ENCODE assay signal across 10 mouse cellular contexts in genomic region chr1:125663104-125663503, GRCm38 (mm10). TPM values are rescaled to one million over a fixed set of nuclear protein-coding genes. Genes with fewer than 3 reads are reported as not detected.
DNase-seq lines count a peak whose midpoint lies in the region; ATAC-seq and TF ChIP-seq lines count a peak whose summit lies in the region.
"Had no signal": no experiment of that assay in that cellular context is flagged by ENCODE, and none has a peak within 500 bp of the region (broad histone marks: within the 10 kb centered on the region; RNA-seq: fewer than 3 reads in every experiment).

No protein-coding gene starts in this region.

- peak overlapping the region; percentile 24 to 68; a peak in 3 of 4 replicates for H3K27ac ChIP-seq in heart, embryonic 14.5 days (replicated peaks in 1 of 2; ENCODE audit: control insufficient read depth in 1 of 2, insufficient read depth in 1 of 2, low read depth in 2 of 2, low read length in 2 of 2)
- H3K27ac ChIP-seq in liver, adult 2 months (replicated peaks; ENCODE audit: insufficient read depth, low read depth, low read length): no peak overlapping the region
- no peak overlapping the region for H3K27ac ChIP-seq in thymus, adult 2 months (ENCODE audit: control insufficient read depth, insufficient read depth, low read length)
- H3K27ac ChIP-seq in forebrain, embryonic 13.5 days: no peak overlapping the region
- H3K27ac ChIP-seq in gastrocnemius, adult 2 months: no peak overlapping the region
- H3K27ac ChIP-seq: limb, embryonic 13.5 days had no signal

- no peaks in the 10 kb centered on the region for H3K9me3 ChIP-seq in heart, embryonic 14.5 days (ENCODE audit: control insufficient read depth, low read length)
- H3K9me3 ChIP-seq in forebrain, embryonic 13.5 days (replicated peaks): no peaks in the 10 kb centered on the region
- H3K9me3 ChIP-seq: limb, embryonic 13.5 days had no signal

- H3K4me3 ChIP-seq in heart, embryonic 14.5 days (ENCODE audit: control insufficient read depth in 1 of 2, insufficient read depth in 1 of 2, low read depth in 1 of 2, low read length in 2 of 2): no peak overlapping the region
- H3K4me3 ChIP-seq in liver, adult 2 months (ENCODE audit: insufficient read depth, low read depth, low read length): no peak overlapping the region
- H3K4me3 ChIP-seq in thymus, adult 2 months (ENCODE audit: control insufficient read depth, insufficient read depth, low read length): no peak overlapping the region
- no peak overlapping the region for H3K4me3 ChIP-seq in forebrain, embryonic 13.5 days
- H3K4me3 ChIP-seq in gastrocnemius, adult 2 months: no peak overlapping the region
- H3K4me3 ChIP-seq: limb, embryonic 13.5 days had no signal

- peak; percentile 49 for DNase-seq in adrenal gland, adult 2 months
- no peak for DNase-seq in adrenal gland, postnatal 4 days (ENCODE audit: low spot score in 2 of 2)
- DNase-seq in liver, adult 2 months (ENCODE audit: extremely low read depth, low read depth, low spot score): peak; percentile 31
- peak; percentile 40 for DNase-seq in ovary, postnatal 36 days (ENCODE audit: low spot score)
- DNase-seq in thymus, adult 2 months: no peak
- DNase-seq in gastrocnemius, adult 2 months: no peak

- no peaks in the 10 kb centered on the region for H3K79me2 ChIP-seq in liver, adult 2 months (ENCODE audit: control insufficient read depth, insufficient read depth, low read length)

- H3K27me3 ChIP-seq in heart, embryonic 14.5 days (ENCODE audit: control insufficient read depth, insufficient read depth, low read length): no peaks in the 10 kb centered on the region
- no peaks in the 10 kb centered on the region for H3K27me3 ChIP-seq in liver, adult 2 months (ENCODE audit: control insufficient read depth, insufficient read depth, low read length)
- H3K27me3 ChIP-seq in thymus, adult 2 months (ENCODE audit: control insufficient read depth, insufficient read depth, low read length): no peaks in the 10 kb centered on the region
- no peaks in the 10 kb centered on the region for H3K27me3 ChIP-seq in forebrain, embryonic 13.5 days
- H3K27me3 ChIP-seq: limb, embryonic 13.5 days had no signal

- intact Hi-C loops in gastrocnemius, adult 2 months (cut with DNase I): no loop called here

- no peaks in the 10 kb centered on the region for H3K36me3 ChIP-seq in heart, embryonic 14.5 days (ENCODE audit: control insufficient read depth, insufficient read depth, low read length)
- H3K36me3 ChIP-seq in liver, adult 2 months (ENCODE audit: control insufficient read depth, insufficient read depth, low read length): no peaks in the 10 kb centered on the region
- no peaks in the 10 kb centered on the region for H3K36me3 ChIP-seq in thymus, adult 2 months (ENCODE audit: control insufficient read depth, insufficient read depth, low read length)
- no peaks in the 10 kb centered on the region for H3K36me3 ChIP-seq in forebrain, embryonic 13.5 days (ENCODE audit: poor library complexity, severe bottlenecking)
- H3K36me3 ChIP-seq: limb, embryonic 13.5 days had no signal

- no peak overlapping the region for H3K4me2 ChIP-seq in heart, embryonic 14.5 days (ENCODE audit: low read length)
- no peak overlapping the region for H3K4me2 ChIP-seq in forebrain, embryonic 13.5 days
- H3K4me2 ChIP-seq: limb, embryonic 13.5 days had no signal

- H3K9ac ChIP-seq in heart, embryonic 14.5 days (ENCODE audit: low read length): no peak overlapping the region
- no peak overlapping the region for H3K9ac ChIP-seq in liver, adult 2 months (ENCODE audit: low read depth, low read length)
- no peak overlapping the region for H3K9ac ChIP-seq in forebrain, embryonic 13.5 days
- H3K9ac ChIP-seq: limb, embryonic 13.5 days had no signal

- ATAC-seq in heart, embryonic 14.5 days (ENCODE audit: insufficient number of reproducible peaks, insufficient read depth, low FRiP score, low read depth): peak; percentile 71
- ATAC-seq in forebrain, embryonic 13.5 days: no peak

- WGBS in heart, embryonic 14.5 days: 17% methylated on average over 4 of the region's 4 CpGs
- 32% methylated on average over 4 of the region's 4 CpGs for WGBS in liver, adult 2 months
- 29% methylated on average over 4 of the region's 4 CpGs for WGBS in thymus, adult 2 months
- WGBS in forebrain, embryonic 13.5 days: 86% methylated on average over 4 of the region's 4 CpGs

- TF ChIP-seq POLR2A in liver, adult 2 months (IDR thresholded peaks at IDR 0.05; ENCODE audit: extremely low read depth, insufficient read depth, low read length): no peak
- TF ChIP-seq POLR2A in thymus, adult 2 months (IDR thresholded peaks at IDR 0.05; ENCODE audit: control insufficient read depth, extremely low read depth, insufficient read depth, low read length, poor library complexity): no peak

- TF ChIP-seq CTCF in liver, adult 2 months (IDR thresholded peaks at IDR 0.05; ENCODE audit: low read depth, low read length): no peak
- no peak for TF ChIP-seq CTCF in thymus, adult 2 months (IDR thresholded peaks at IDR 0.05; ENCODE audit: borderline replicate concordance, control insufficient read depth, extremely low read depth, insufficient read depth, low read length, poor library complexity)
- no peak for TF ChIP-seq CTCF in gastrocnemius, adult 2 months (IDR thresholded peaks at IDR 0.05)

- peaks cover 3 to 12% of the 10 kb centered on the region in 2 experiments for H3K4me1 ChIP-seq in heart, embryonic 14.5 days (ENCODE audit: control insufficient read depth in 2 of 2, insufficient read depth in 2 of 2, low read length in 2 of 2)
- H3K4me1 ChIP-seq in liver, adult 2 months (ENCODE audit: control insufficient read depth, insufficient read depth, low read length): no peaks in the 10 kb centered on the region
- H3K4me1 ChIP-seq in thymus, adult 2 months (replicated peaks; ENCODE audit: control insufficient read depth, insufficient read depth, low read length): no peaks in the 10 kb centered on the region
- H3K4me1 ChIP-seq in forebrain, embryonic 13.5 days: no peaks in the 10 kb centered on the region
- H3K4me1 ChIP-seq: limb, embryonic 13.5 days had no signal

RNA-seq across cellular contexts. Expression of gene Gpr39, which starts 13.7 kb away (rescaled TPM):
- total RNA-seq in adrenal gland, adult 2 months (2021): under 1 TPM in 1 of 2 experiments, not detected in 1; 0.52 TPM
- 0.08 and 0.25 TPM in 2 replicates for polyA plus RNA-seq in adrenal gland, adult 2 months (2012; rRNA removed)
- total RNA-seq in adrenal gland, postnatal 4 days (2021): 1 to 10 TPM in 1 of 2 experiments, under 1 TPM in 1; 0.51 to 1.1 TPM
- polyA plus RNA-seq in heart, embryonic 14.5 days (2014; fragmentation: Nextera tagmentation; extraction: Ambion mirVana): 1.2 and 1.6 TPM in 2 replicates
- total RNA-seq in liver, adult 2 months (2014; rRNA removed): 3.6 and 3.7 TPM in 2 replicates
- polyA plus RNA-seq in liver, adult 2 months (2012; rRNA removed): 5.2 and 5.7 TPM in 2 replicates
- 0.20 and 0.57 TPM in 2 replicates for polyA plus RNA-seq in thymus, adult 2 months (2012; rRNA removed)
- polyA plus RNA-seq in forebrain, embryonic 13.5 days (2015; fragmentation: Nextera tagmentation; extraction: Ambion mirVana): 0.08 TPM in 1 of 2 replicates, not detected in the other
- not detected for total RNA-seq in gastrocnemius, adult 2 months (2021)
- total RNA-seq: neutrophil, adult 5-6 weeks had no signal
- polyA plus RNA-seq: limb, embryonic 13.5 days had no signal

Comparison
In these comparisons a context has a peak if more than half of its experiments do, and no peak if none do; other contexts are left out.
1. DNase-seq: peak in adrenal gland, adult 2 months (single experiment), liver, adult 2 months (single experiment) and ovary, postnatal 36 days (single experiment); none in adrenal gland, postnatal 4 days (0 of 2), thymus, adult 2 months (single experiment) and gastrocnemius, adult 2 months (single experiment).
2. H3K27ac ChIP-seq: peak in heart, embryonic 14.5 days (2 of 2); none in liver, adult 2 months (single experiment), thymus, adult 2 months (single experiment), forebrain, embryonic 13.5 days (single experiment) and gastrocnemius, adult 2 months (single experiment).